Mouse (Mus musculus) erythroblast, embryonic 14.5 days (primary cell): ENCODE data around the gene AC131692.1.
A peak's percentile ranks its signal among the peaks of the same experiment; 100 is the strongest.

Experiments used
- GATA1 ChIP-seq: IDR thresholded peaks from 2 replicates; pipeline ENCODE4 v1.6.1; 2012; ENCODE audit warnings: low read length, inconsistent platforms, mixed read lengths
- TAL1 ChIP-seq: IDR thresholded peaks from 3 replicates; pipeline ENCODE4 v1.6.1; 2012; ENCODE audit warnings: low read length, inconsistent platforms, mixed read lengths

DNA sequence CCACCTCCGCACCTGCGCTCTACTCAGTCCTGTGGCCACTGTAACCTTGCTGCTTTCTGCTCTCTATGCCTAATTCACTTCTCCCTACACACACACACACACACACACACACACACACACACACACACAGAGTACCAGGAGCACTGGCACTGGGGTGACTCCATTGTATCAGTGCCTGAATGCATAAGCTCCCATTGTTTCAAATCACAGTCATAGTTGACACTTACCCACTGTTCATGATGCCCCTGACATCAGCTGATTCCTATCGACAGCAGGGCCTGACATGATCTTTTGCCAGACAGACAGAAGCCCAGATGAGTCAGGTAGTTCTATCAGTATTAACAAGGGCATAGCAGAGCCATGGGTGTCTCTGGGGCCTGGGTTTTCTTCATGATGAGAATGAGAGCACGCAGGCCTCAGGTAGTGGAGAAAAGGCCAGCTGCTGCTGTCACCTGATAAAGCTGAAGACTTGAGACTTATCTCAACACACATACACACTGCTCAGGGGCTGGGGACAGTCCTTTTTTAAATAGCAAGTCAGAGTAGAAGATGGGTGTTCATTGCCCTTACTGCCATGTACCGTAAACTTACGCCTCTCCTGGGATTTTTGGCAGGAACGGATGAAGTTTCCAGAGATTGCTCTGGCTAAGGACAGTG, 38.1 kb downstream of the AC131692.1 start:
- TF ChIP-seq TAL1 (peak; percentile 97), GATA1 (peak; percentile 92)
